Mouse (Mus musculus) hindbrain, embryonic 16.5 days (tissue): Measurements from ENCODE around the gene Wfdc3. TPM values are rescaled to one million over a fixed set of nuclear protein-coding genes. Genes with fewer than 3 reads are reported as not detected.
"Not testable (repeated sequence)": the region's sequence is repeated elsewhere in the genome, so short reads cannot be mapped to it uniquely, and the experiment has no call there.

Experiments used
- ATAC-seq: fragments of 200-750 bp; cut with Nextera tagmentation; 2 replicates; pipeline ENCODE4 v1.8.0; 2017; ENCODE audit warnings: moderate TSS enrichment, moderate library complexity
- H3K27ac ChIP-seq: fragments of 300-500 bp; sonication (generic); 2 replicates; pipeline ENCODE4 v1.5.1; 2014; ENCODE audit warnings: low read depth, mild to moderate bottlenecking, control low read depth, low read length, moderate library complexity
- H3K27me3 ChIP-seq: fragments of 300-500 bp; sonication (generic); replicated peaks from 2 replicates; pipeline ENCODE4 v1.6.1; 2014; ENCODE audit warnings: low read length; ENCODE audit not compliant: control insufficient read depth, insufficient read depth
- H3K36me3 ChIP-seq: fragments of 300-500 bp; sonication (generic); 2 replicates; pipeline ENCODE4 v1.6.1; 2014; ENCODE audit warnings: mild to moderate bottlenecking, low read length, moderate library complexity, mixed read lengths; ENCODE audit not compliant: control insufficient read depth, insufficient read depth
- H3K4me1 ChIP-seq: fragments of 300-500 bp; sonication (generic); 2 replicates; pipeline ENCODE4 v1.6.1; 2014; ENCODE audit warnings: low read depth, low read length; ENCODE audit not compliant: control insufficient read depth, insufficient read depth
- H3K4me2 ChIP-seq: fragments of 300-500 bp; sonication (generic); 2 replicates; pipeline ENCODE4 v1.6.1; 2014; ENCODE audit warnings: mild to moderate bottlenecking, low read length, control low read depth, moderate library complexity
- H3K4me3 ChIP-seq: fragments of 300-500 bp; sonication (generic); 2 replicates; pipeline ENCODE4 v1.5.1; 2014; ENCODE audit warnings: mild to moderate bottlenecking, low read length, control low read depth, moderate library complexity
- H3K9ac ChIP-seq: fragments of 300-500 bp; sonication (generic); 2 replicates; pipeline ENCODE4 v1.6.1; 2014; ENCODE audit warnings: low read depth, mild to moderate bottlenecking, control low read depth, low read length, moderate library complexity
- H3K9me3 ChIP-seq: fragments of 300-500 bp; sonication (generic); 2 replicates; pipeline ENCODE4 v1.6.1; 2014; ENCODE audit warnings: mild to moderate bottlenecking, low read length, moderate library complexity; ENCODE audit not compliant: control insufficient read depth
- WGBS: fragments of 180-500 bp; shearing (Covaris S2); extraction: QIAGEN DNeasy Blood & Tissue Kit; methylation state at CpG from one replicate; pipeline ENCODE4 v1.1.7; 2014; 5-methylcytosine and 5-hydroxymethylcytosine counted together
- polyA plus RNA-seq: library from polyadenylated mRNA; unstranded; fragments of >200 nt; fragmentation: Nextera tagmentation; extraction: Ambion mirVana; gene quantifications from 2 replicates; pipeline ENCODE4 v1.2.1, GENCODE M21; 2015

Wfdc3 gene
- polyA plus RNA-seq, 1 experiment from 2014 or later: 1.7 TPM

GRCm38 (mm10) chr2:164734839-164735238 lies 10.9 kb downstream of the Wfdc3 start:
- no peaks in the 10 kb centered on the region for H3K4me1 ChIP-seq
- no peaks in the 10 kb centered on the region for H3K36me3 ChIP-seq
- 86% methylated on average over 5 of the region's 5 CpGs for WGBS
- no peaks in the 10 kb centered on the region for H3K9me3 ChIP-seq
- H3K4me2 ChIP-seq: no peak overlapping the region
- no peak overlapping the region for H3K9ac ChIP-seq
- H3K4me3 ChIP-seq: no peak overlapping the region
- no peaks in the 10 kb centered on the region for H3K27me3 ChIP-seq
- H3K27ac ChIP-seq: no peak overlapping the region
- ATAC-seq: no peak

DNA sequence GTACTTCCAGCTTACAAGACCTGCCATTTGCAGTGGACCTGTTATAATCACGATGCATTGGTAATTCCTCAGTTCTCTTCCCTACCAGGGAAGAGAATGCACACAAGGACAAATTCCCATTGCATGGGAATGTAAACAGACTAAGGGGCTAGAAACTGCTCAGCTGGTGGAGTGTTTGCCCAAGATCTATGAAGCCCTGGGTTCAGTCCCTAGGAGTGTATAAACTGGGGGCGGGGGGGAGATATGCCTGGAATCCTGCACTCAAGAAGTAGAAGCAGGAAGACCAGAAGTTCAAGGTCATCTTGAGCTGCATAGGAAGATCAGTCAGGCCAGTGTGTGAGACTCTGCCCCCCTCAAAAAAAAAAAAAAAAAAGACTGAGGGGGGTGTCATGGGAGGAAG lies 12.5 kb downstream of the Wfdc3 start:
- no peak overlapping the region for H3K27ac ChIP-seq
- H3K4me3 ChIP-seq: no peak overlapping the region
- no peak overlapping the region for H3K4me2 ChIP-seq
- no peak overlapping the region for H3K9ac ChIP-seq
- no peaks in the 10 kb centered on the region for H3K4me1 ChIP-seq
- H3K27me3 ChIP-seq: no peaks in the 10 kb centered on the region
- ATAC-seq: no peak
- H3K36me3 ChIP-seq: no peaks in the 10 kb centered on the region
- 92% methylated on average over 2 of the region's 2 CpGs for WGBS
- H3K9me3 ChIP-seq: no peaks in the 10 kb centered on the region

GRCm38 (mm10) chr2:164731719-164732118 lies 14.0 kb downstream of the Wfdc3 start:
- no peak overlapping the region for H3K4me2 ChIP-seq
- no peak overlapping the region for H3K27ac ChIP-seq
- no peak overlapping the region for H3K9ac ChIP-seq
- H3K9me3 ChIP-seq: no peaks in the 10 kb centered on the region
- no peak for ATAC-seq
- H3K4me3 ChIP-seq: no peak overlapping the region
- no peaks in the 10 kb centered on the region for H3K4me1 ChIP-seq
- 77% methylated on average over 5 of the region's 5 CpGs for WGBS
- H3K36me3 ChIP-seq: no peaks in the 10 kb centered on the region
- no peaks in the 10 kb centered on the region for H3K27me3 ChIP-seq

DNA sequence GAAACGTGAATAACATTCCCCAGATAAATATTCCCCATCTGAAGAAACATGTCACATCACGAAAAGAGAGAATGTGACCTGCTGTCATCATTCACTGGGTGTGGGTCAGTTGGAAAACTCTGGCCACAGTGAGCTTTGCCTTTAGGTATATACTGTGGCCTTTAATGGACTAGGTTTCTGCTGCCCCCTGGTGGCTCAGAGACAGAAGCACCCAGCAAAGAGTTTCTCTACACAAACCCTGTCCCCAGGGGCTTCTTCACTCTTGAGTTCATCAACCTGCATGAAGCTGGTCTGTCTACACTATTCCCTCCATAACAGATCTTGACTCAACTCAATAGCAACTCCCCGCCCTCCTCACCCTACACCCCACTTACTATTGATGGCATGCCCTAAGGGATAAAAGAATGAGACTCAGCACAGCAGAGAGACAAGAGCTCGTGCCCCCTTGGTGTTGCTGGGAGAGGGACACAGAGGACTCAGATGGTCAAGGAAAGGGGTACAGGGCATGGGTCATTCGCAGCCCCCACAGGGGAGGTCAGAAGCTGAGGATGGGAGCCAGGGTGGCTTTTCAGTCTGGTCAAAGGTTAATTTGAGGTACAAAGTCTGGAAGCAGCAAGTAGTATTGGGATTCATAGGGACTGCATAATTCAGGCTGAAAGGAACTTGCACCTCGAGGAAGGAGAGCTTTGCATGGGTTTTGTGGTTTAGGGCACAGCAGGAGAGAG lies 19.7 kb downstream of the Wfdc3 start:
- Histone ChIP-seq H3K36me3 (no peaks in the 10 kb centered on the region), H3K9me3 (no peaks in the 10 kb centered on the region), H3K4me2 (no peak overlapping the region), H3K4me1 (no peaks in the 10 kb centered on the region), H3K27me3 (no peaks in the 10 kb centered on the region), H3K27ac (no peak overlapping the region), H3K4me3 (no peak overlapping the region), H3K9ac (no peak overlapping the region)
- WGBS: 32% methylated on average over 6 of the region's 6 CpGs
- ATAC-seq: no peak

DNA sequence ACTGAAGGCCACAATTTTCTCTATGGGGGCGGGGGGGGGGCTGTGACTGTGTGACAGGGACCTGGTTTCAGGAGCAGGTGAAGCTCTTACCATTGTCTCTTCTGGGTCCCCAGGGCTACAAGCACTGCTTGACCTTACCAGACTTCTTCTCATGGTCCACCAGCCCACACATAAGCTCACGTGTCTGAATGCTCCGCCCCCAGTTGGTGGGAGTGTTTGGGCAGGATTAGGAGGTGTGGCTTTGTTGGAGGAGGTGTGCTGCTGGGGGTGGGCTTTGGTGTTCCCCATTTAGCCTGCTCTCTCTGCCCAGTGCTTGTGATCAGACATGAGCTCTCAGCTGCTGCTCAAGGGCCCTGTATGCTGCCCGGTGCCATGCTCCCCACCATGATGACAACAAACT lies 22.5 kb downstream of the Wfdc3 start:
- no peak overlapping the region for H3K4me3 ChIP-seq

GRCm38 (mm10) chr2:164716194-164716786 lies 29.4 kb downstream of the Wfdc3 start:
- H3K4me1 ChIP-seq, H3K9ac ChIP-seq, H3K27me3 ChIP-seq, H3K9me3 ChIP-seq, H3K27ac ChIP-seq, H3K36me3 ChIP-seq, H3K4me2 ChIP-seq, H3K4me3 ChIP-seq, ATAC-seq: not testable (repeated sequence)
- 93% methylated on average over 20 of the region's 23 CpGs for WGBS

More for the DNA sequence above, 22.5 kb downstream of the Wfdc3 start:
- H3K9ac ChIP-seq: no peak overlapping the region
- H3K27me3 ChIP-seq: no peaks in the 10 kb centered on the region
- H3K36me3 ChIP-seq: no peaks in the 10 kb centered on the region
- no peak for ATAC-seq
- no peak overlapping the region for H3K4me2 ChIP-seq
- 68% methylated on average over 4 of the region's 4 CpGs for WGBS
- no peaks in the 10 kb centered on the region for H3K9me3 ChIP-seq
- no peaks in the 10 kb centered on the region for H3K4me1 ChIP-seq
- H3K27ac ChIP-seq: no peak overlapping the region

DNA sequence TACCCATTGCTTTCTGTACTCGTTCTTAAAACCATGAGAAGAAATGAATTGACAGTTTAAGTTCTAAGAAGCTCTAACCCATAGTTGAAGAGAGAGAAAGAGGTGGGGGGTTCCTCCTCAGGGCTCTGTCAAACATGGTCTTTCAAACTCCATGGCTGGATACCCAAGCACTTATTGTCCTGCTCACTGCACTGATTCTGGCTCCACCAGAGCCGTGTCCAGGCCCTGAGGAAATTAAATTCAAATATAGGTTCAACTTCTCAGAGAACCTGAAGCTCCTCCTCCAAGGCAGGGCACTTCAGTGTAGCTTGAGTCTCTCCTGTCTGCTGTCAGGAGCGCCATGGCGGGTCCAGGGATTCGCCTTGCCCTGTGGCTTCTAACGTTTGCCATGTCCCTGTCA lies 30.7 kb downstream of the Wfdc3 start, which contains the start of gene Spint5:
Gene Spint5, plus strand, starts transcription at position 301 of the 400 bp plus-strand sequence.
- Histone ChIP-seq H3K4me3 (no peak within 1 kb of the TSS), H3K9me3 (no peaks in the 10 kb centered on the region), H3K36me3 (no peaks in the 10 kb centered on the region), H3K4me1 (no peaks in the 10 kb centered on the region), H3K27me3 (no peaks in the 10 kb centered on the region), H3K27ac (no peak within 1 kb of the TSS), H3K9ac (no peak within 1 kb of the TSS), H3K4me2 (no peak within 1 kb of the TSS)
- 85% methylated on average over 6 of the region's 6 CpGs for WGBS
- no peak for ATAC-seq

GRCm38 (mm10) chr2:164705991-164706390 lies 39.7 kb downstream of the Wfdc3 start:
- no peak overlapping the region for H3K4me3 ChIP-seq
- 92% methylated on average over 14 of the region's 14 CpGs for WGBS

DNA sequence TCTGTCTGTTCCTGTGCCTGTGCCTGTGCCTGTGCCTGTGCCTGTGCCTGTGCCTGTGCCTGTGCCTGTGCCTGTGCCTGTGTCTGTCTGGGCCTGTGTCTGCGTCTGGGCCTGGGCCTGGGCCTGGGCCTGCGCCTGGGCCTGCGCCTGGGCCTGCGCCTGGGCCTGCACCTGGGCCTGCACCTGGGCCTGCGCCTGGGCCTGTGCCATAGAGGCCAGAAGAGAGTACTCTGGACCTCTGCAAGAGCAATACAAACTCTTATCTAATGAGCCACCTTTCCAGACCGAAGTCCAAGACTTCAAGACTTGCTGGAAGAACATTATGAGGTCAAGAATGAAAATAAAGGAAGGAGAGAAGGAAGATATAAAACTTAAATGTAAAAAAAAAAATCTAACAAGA lies 40.4 kb downstream of the Wfdc3 start:
- H3K4me1 ChIP-seq: no peaks in the 10 kb centered on the region
- no peak overlapping the region for H3K27ac ChIP-seq
- H3K36me3 ChIP-seq: no peaks in the 10 kb centered on the region
- no peaks in the 10 kb centered on the region for H3K27me3 ChIP-seq
- H3K9me3 ChIP-seq: no peaks in the 10 kb centered on the region
- H3K4me3 ChIP-seq: no peak overlapping the region
- ATAC-seq: no peak
- H3K4me2 ChIP-seq: no peak overlapping the region
- no peak overlapping the region for H3K9ac ChIP-seq
- WGBS: 90% methylated on average over 6 of the region's 6 CpGs

More at GRCm38 (mm10) chr2:164705991-164706390, 39.7 kb downstream of the Wfdc3 start:
- Histone ChIP-seq H3K9me3 (no peaks in the 10 kb centered on the region), H3K27ac (no peak overlapping the region), H3K4me2 (no peak overlapping the region), H3K9ac (no peak overlapping the region), H3K4me1 (no peaks in the 10 kb centered on the region), H3K36me3 (no peaks in the 10 kb centered on the region), H3K27me3 (no peaks in the 10 kb centered on the region)
- ATAC-seq: no peak
